Mouse (Mus musculus): ENCODE results near the gene Bcl7c. TPM values are rescaled to one million over a fixed set of nuclear protein-coding genes. Genes with fewer than 3 reads are reported as not detected.

Bcl7c gene
- polyA plus RNA-seq, 1 experiment from 2014 or later: 41.7 TPM

GRCm38 (mm10) chr7:127613501-127613900, 95.2 kb downstream of the Bcl7c start:
- peaks cover 23% of the 10 kb centered on the region for H3K4me1 ChIP-seq (ENCODE audit: control insufficient read depth, insufficient read depth, low read length)
- ATAC-seq: no peak
- WGBS: 86% methylated on average over 8 of the region's 8 CpGs
- peak overlapping the region; percentile 95 for H3K4me2 ChIP-seq (ENCODE audit: low read length)
- peak overlapping the region; percentile 100; the same call in 1 of the 2 replicates for H3K4me3 ChIP-seq (ENCODE audit: low read depth, low read length)
- peaks cover 33% of the 10 kb centered on the region for H3K36me3 ChIP-seq (ENCODE audit: control insufficient read depth, insufficient read depth, low read length)
- H3K27ac ChIP-seq (ENCODE audit: low read length): no peak overlapping the region
- H3K9me3 ChIP-seq (replicated peaks; ENCODE audit: control insufficient read depth, low read length, poor library complexity, severe bottlenecking): no peaks in the 10 kb centered on the region
- H3K9ac ChIP-seq (ENCODE audit: low read depth, low read length): no peak overlapping the region
- no peaks in the 10 kb centered on the region for H3K27me3 ChIP-seq (ENCODE audit: control insufficient read depth, insufficient read depth, low read depth, low read length)

- Histone ChIP-seq H3K4me1 (ENCODE audit: control insufficient read depth, insufficient read depth, low read length) (peaks cover 15% of the 10 kb centered on the region), H3K36me3 (ENCODE audit: control insufficient read depth, insufficient read depth, low read length) (peaks cover 33% of the 10 kb centered on the region), H3K4me3 (ENCODE audit: low read depth, low read length) (no peak overlapping the region), H3K4me2 (ENCODE audit: low read length) (no peak overlapping the region), H3K27me3 (ENCODE audit: control insufficient read depth, insufficient read depth, low read depth, low read length) (no peaks in the 10 kb centered on the region), H3K27ac (ENCODE audit: low read length) (no peak overlapping the region), H3K9me3 (replicated peaks; ENCODE audit: control insufficient read depth, low read length, poor library complexity, severe bottlenecking) (no peaks in the 10 kb centered on the region), H3K9ac (ENCODE audit: low read depth, low read length) (no peak overlapping the region)
- no peak for ATAC-seq
- 96% methylated on average over 26 of the region's 26 CpGs for WGBS
Measured at GRCm38 (mm10) chr7:127611561-127611960, 97.2 kb downstream of the Bcl7c start.

MicroRNAs within 50 kb of the gene (microRNA counts, 519-probe panel; counts per million panel counts)
- microRNA mmu-miR-762: 2,095 counts per million, percentile 55 among the panel's probes with 10 or more counts

Small RNA genes within 50 kb of the gene (microRNA-seq; reads per million reads assigned to microRNA genes)
- not detected for gene Mir762

Other genes starting within 250 kb of the Bcl7c start
- 32.9 and 36.0 TPM in 2 replicates for gene Prr14, start 249.3 kb downstream of the Bcl7c start, polyA plus RNA-seq (2015; fragmentation: Nextera tagmentation; extraction: Ambion mirVana)
- gene Fbrs, start 229.7 kb downstream of the Bcl7c start, polyA plus RNA-seq (2015; fragmentation: Nextera tagmentation; extraction: Ambion mirVana): 9.1 and 12.5 TPM in 2 replicates
- gene Srcap, start 196.9 kb downstream of the Bcl7c start, polyA plus RNA-seq (2015; fragmentation: Nextera tagmentation; extraction: Ambion mirVana): 38.4 and 49.5 TPM in 2 replicates
- 14.1 and 15.7 TPM in 2 replicates for gene Gm42715, start 189.3 kb downstream of the Bcl7c start, polyA plus RNA-seq (2015; fragmentation: Nextera tagmentation; extraction: Ambion mirVana)
- gene Tmem265, start 147.5 kb downstream of the Bcl7c start, polyA plus RNA-seq (2015; fragmentation: Nextera tagmentation; extraction: Ambion mirVana): 8.5 and 9.4 TPM in 2 replicates
- 59.4 and 62.5 TPM in 2 replicates for gene Phkg2, start 135.6 kb downstream of the Bcl7c start, polyA plus RNA-seq (2015; fragmentation: Nextera tagmentation; extraction: Ambion mirVana)
- 10.2 and 11.9 TPM in 2 replicates for gene Ccdc189, start 120.3 kb downstream of the Bcl7c start, polyA plus RNA-seq (2015; fragmentation: Nextera tagmentation; extraction: Ambion mirVana)
- 50.3 and 56.7 TPM in 2 replicates for gene Rnf40, start 120.2 kb downstream of the Bcl7c start, polyA plus RNA-seq (2015; fragmentation: Nextera tagmentation; extraction: Ambion mirVana)
- 18.3 and 22.4 TPM in 2 replicates for gene Zfp629, start 93.1 kb downstream of the Bcl7c start, polyA plus RNA-seq (2015; fragmentation: Nextera tagmentation; extraction: Ambion mirVana)
- 3.2 and 3.3 TPM in 2 replicates for gene Ctf1, start 3.8 kb upstream of the Bcl7c start, polyA plus RNA-seq (2015; fragmentation: Nextera tagmentation; extraction: Ambion mirVana)
- 0.10 TPM in 1 of 2 replicates, not detected in the other for gene Ctf2, start 23.2 kb upstream of the Bcl7c start, polyA plus RNA-seq (2015; fragmentation: Nextera tagmentation; extraction: Ambion mirVana)
- gene Fbxl19, start 35.6 kb upstream of the Bcl7c start, polyA plus RNA-seq (2015; fragmentation: Nextera tagmentation; extraction: Ambion mirVana): 7.4 and 8.0 TPM in 2 replicates
- gene Orai3, start 60.9 kb upstream of the Bcl7c start, polyA plus RNA-seq (2015; fragmentation: Nextera tagmentation; extraction: Ambion mirVana): 8.8 TPM in 2 replicates
- gene Setd1a, start 67.7 kb upstream of the Bcl7c start, polyA plus RNA-seq (2015; fragmentation: Nextera tagmentation; extraction: Ambion mirVana): 12.8 and 18.0 TPM in 2 replicates
- not detected in 2 replicates for gene Gm49388, start 76.7 kb upstream of the Bcl7c start, polyA plus RNA-seq (2015; fragmentation: Nextera tagmentation; extraction: Ambion mirVana)
- gene Hsd3b7, start 91.7 kb upstream of the Bcl7c start, polyA plus RNA-seq (2015; fragmentation: Nextera tagmentation; extraction: Ambion mirVana): 8.4 and 10.3 TPM in 2 replicates
- gene Stx4a, start 115.4 kb upstream of the Bcl7c start, polyA plus RNA-seq (2015; fragmentation: Nextera tagmentation; extraction: Ambion mirVana): 18.3 and 19.7 TPM in 2 replicates
- 66.5 and 82.2 TPM in 2 replicates for gene Stx1b, start 115.6 kb upstream of the Bcl7c start, polyA plus RNA-seq (2015; fragmentation: Nextera tagmentation; extraction: Ambion mirVana)
- gene Zfp646, start 167.3 kb upstream of the Bcl7c start, polyA plus RNA-seq (2015; fragmentation: Nextera tagmentation; extraction: Ambion mirVana): 8.3 and 10.6 TPM in 2 replicates
- gene Zfp668, start 167.9 kb upstream of the Bcl7c start, polyA plus RNA-seq (2015; fragmentation: Nextera tagmentation; extraction: Ambion mirVana): 37.8 and 38.8 TPM in 2 replicates
- 1.1 and 1.2 TPM in 2 replicates for gene Prss53, start 182.0 kb upstream of the Bcl7c start, polyA plus RNA-seq (2015; fragmentation: Nextera tagmentation; extraction: Ambion mirVana)
- gene Gm21974, start 186.5 kb upstream of the Bcl7c start, polyA plus RNA-seq (2015; fragmentation: Nextera tagmentation; extraction: Ambion mirVana): not detected in 2 replicates
- gene Vkorc1, start 186.7 kb upstream of the Bcl7c start, polyA plus RNA-seq (2015; fragmentation: Nextera tagmentation; extraction: Ambion mirVana): 55.1 and 59.5 TPM in 2 replicates
- gene Bckdk, start 195.1 kb upstream of the Bcl7c start, polyA plus RNA-seq (2015; fragmentation: Nextera tagmentation; extraction: Ambion mirVana): 61.3 and 67.1 TPM in 2 replicates
- gene Kat8, start 203.6 kb upstream of the Bcl7c start, polyA plus RNA-seq (2015; fragmentation: Nextera tagmentation; extraction: Ambion mirVana): 46.9 and 48.3 TPM in 2 replicates
- gene Prss8, start 221.2 kb upstream of the Bcl7c start, polyA plus RNA-seq (2015; fragmentation: Nextera tagmentation; extraction: Ambion mirVana): 0.20 and 0.27 TPM in 2 replicates
- gene Prss36, start 237.8 kb upstream of the Bcl7c start, polyA plus RNA-seq (2015; fragmentation: Nextera tagmentation; extraction: Ambion mirVana): 12.2 and 13.4 TPM in 2 replicates

All from midbrain, embryonic 16.5 days (tissue).